Mouse (Mus musculus): Measurements from ENCODE around the gene Scin. TPM values are rescaled to one million over a fixed set of nuclear protein-coding genes. Genes with fewer than 3 reads are reported as not detected.

Gene Scin
- total and polyA plus RNA-seq, 3 experiments = 0.84 to 2.1 (median 1.1) TPM

DNA sequence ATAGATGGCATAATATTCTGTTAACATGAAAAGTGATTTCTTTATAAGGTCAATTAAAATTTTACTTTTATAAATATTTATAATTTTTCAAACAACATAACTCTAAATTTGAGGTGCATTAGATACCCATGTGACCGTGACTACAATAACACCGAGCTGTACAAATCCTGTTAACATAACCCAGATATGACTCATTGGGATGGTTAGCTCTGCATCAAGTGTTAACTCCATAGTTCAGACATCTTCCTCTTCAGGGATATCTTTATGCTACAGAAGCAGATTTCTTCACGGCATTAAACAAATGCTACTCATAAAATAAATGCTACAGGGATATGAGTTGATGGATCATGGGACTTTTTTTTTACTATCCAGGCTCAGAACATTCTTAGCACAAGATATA lies 37.6 kb downstream of the Scin start:
- no peaks in the 10 kb centered on the region for H3K36me3 ChIP-seq (ENCODE audit: control insufficient read depth, insufficient read depth, low read length)
- TF ChIP-seq EP300 (IDR thresholded peaks at IDR 0.05; ENCODE audit: insufficient read depth, low read depth, low read length) = no peak
- no peak for TF ChIP-seq CTCF (IDR thresholded peaks at IDR 0.05)
- no peak for TF ChIP-seq POLR2A (IDR thresholded peaks at IDR 0.05; ENCODE audit: insufficient read depth, low read depth, low read length)
- 65% methylated on average over 3 of the region's 3 CpGs for WGBS
- DNase-seq = no peak
- H3K9ac ChIP-seq (ENCODE audit: low read depth, low read length) = no peak overlapping the region
- no peak overlapping the region for H3K27ac ChIP-seq
- intact Hi-C loops (cut with DNase I) = no loop called here
- H3K4me1 ChIP-seq (ENCODE audit: control insufficient read depth, insufficient read depth, low read length) = no peaks in the 10 kb centered on the region
- no peaks in the 10 kb centered on the region for H3K27me3 ChIP-seq (ENCODE audit: control insufficient read depth, insufficient read depth, low read length)
- H3K4me3 ChIP-seq = no peak overlapping the region
- H3K79me2 ChIP-seq (replicated peaks; ENCODE audit: control insufficient read depth, insufficient read depth, low read length) = no peaks in the 10 kb centered on the region

DNA sequence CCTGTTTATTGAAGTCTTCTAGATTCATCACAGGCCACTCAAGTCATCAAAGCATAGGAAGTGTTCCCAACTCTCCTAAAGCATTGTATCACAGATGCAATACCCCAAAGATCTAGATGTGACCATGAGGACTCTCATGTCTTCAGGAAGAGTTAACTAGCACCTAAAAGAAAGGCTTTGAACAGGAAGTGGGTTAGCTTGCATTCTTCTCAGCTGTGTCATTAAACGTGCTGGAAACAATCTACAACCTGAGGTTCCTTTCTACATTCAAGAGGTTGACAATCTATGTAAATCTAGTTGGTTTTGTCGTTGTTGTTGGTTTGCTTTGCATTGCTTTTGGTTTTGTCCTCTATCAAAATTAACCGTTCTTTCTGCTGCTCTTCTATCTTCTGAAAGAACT lies 44.0 kb downstream of the Scin start:
- H3K9ac ChIP-seq (ENCODE audit: low read depth, low read length) = no peak overlapping the region
- DNase-seq = no peak
- no peaks in the 10 kb centered on the region for H3K79me2 ChIP-seq (replicated peaks; ENCODE audit: control insufficient read depth, insufficient read depth, low read length)
- no peaks in the 10 kb centered on the region for H3K36me3 ChIP-seq (ENCODE audit: control insufficient read depth, insufficient read depth, low read length)
- WGBS = 66% methylated on average over 3 of the region's 3 CpGs
- H3K27ac ChIP-seq = no peak overlapping the region
- intact Hi-C loops (cut with DNase I) = no loop called here
- H3K4me3 ChIP-seq = no peak overlapping the region
- TF ChIP-seq EP300 (IDR thresholded peaks at IDR 0.05; ENCODE audit: insufficient read depth, low read depth, low read length) = no peak
- no peak for TF ChIP-seq CTCF (IDR thresholded peaks at IDR 0.05)
- TF ChIP-seq POLR2A (IDR thresholded peaks at IDR 0.05; ENCODE audit: insufficient read depth, low read depth, low read length) = no peak
- no peaks in the 10 kb centered on the region for H3K4me1 ChIP-seq (ENCODE audit: control insufficient read depth, insufficient read depth, low read length)
- no peaks in the 10 kb centered on the region for H3K27me3 ChIP-seq (ENCODE audit: control insufficient read depth, insufficient read depth, low read length)

DNA sequence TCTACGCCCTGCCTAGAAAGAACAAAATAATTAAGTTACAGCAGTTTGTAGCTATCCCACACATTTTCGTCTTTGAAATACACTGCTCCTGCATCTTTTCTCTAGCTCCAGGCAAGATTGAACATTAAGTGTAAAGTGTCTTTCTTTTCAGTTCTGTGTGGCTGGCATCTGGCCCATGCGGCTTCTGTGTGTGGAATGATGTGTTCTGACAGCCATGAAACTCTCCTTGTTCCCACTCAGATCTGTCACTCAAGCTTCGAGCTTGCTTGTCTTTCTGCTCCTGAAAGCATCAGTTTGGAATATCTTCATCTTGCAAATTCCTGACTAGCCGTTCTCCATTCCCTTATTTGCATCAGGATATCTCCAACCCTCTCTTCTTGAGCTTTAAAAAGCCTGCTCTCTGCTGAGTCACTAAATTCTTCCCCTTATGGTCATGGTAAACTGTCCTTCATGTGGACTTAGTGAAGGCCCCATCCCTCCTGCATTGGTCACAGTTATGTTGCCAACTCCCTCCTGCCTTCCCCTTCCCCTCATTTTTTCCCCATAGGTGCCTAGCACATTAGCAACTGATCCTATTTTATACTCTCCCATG lies 48.2 kb downstream of the Scin start:
- intact Hi-C loops (cut with DNase I) = loop anchor here (10.0 kb wide), 1 partner anchor 739 kb away; no protein-coding TSS in a partner anchor
- TF ChIP-seq POLR2A (IDR thresholded peaks at IDR 0.05; ENCODE audit: insufficient read depth, low read depth, low read length) (no peak), EP300 (IDR thresholded peaks at IDR 0.05; ENCODE audit: insufficient read depth, low read depth, low read length) (no peak), CTCF (IDR thresholded peaks at IDR 0.05) (no peak)
- 67% methylated on average over 5 of the region's 5 CpGs for WGBS
- H3K27me3 ChIP-seq (ENCODE audit: control insufficient read depth, insufficient read depth, low read length) = no peaks in the 10 kb centered on the region
- no peak overlapping the region for H3K27ac ChIP-seq
- H3K4me1 ChIP-seq (ENCODE audit: control insufficient read depth, insufficient read depth, low read length) = no peaks in the 10 kb centered on the region
- no peak overlapping the region for H3K4me3 ChIP-seq
- H3K9ac ChIP-seq (ENCODE audit: low read depth, low read length) = no peak overlapping the region
- no peak for DNase-seq
- H3K36me3 ChIP-seq (ENCODE audit: control insufficient read depth, insufficient read depth, low read length) = no peaks in the 10 kb centered on the region
- H3K79me2 ChIP-seq (replicated peaks; ENCODE audit: control insufficient read depth, insufficient read depth, low read length) = no peaks in the 10 kb centered on the region

DNA sequence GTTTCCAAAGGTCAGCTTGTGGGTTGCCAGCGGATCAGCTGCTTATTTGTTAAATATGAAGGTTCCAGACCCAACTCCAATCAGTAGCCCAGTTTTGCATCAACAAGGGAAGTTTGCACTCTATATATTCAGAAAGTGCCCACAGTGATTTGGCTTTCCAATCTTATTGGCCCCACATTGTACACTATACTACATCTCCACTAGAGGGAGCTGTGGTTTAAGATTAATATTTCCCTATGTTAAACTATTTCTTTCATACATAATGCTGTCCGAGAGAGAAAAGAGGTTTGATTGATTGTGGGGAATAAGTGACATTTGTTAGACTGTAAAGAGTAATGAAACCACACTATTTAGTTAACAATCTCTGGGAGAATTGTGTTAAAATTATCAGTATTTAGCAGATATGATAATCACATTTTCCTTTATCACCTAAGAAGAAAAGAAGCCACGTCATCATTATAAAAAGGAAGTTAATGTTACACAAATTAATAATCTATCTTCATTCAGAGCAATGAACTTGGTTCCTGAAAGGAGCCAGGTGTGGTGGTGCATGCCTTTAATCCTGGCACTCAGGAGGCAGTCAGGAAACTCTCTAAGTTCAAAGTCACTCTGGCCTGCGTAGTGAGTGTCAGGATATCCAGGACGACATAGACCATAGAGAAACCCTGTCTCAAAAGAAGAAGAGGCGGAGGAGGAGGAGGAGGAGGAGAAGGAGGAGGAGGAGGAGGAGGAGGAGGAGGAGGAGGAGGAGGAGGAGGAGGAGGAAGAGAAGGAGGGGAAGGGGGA lies 51.4 kb downstream of the Scin start:
- Histone ChIP-seq H3K27ac (no peak overlapping the region), H3K9ac (ENCODE audit: low read depth, low read length) (no peak overlapping the region), H3K4me3 (no peak overlapping the region), H3K36me3 (ENCODE audit: control insufficient read depth, insufficient read depth, low read length) (no peaks in the 10 kb centered on the region), H3K79me2 (replicated peaks; ENCODE audit: control insufficient read depth, insufficient read depth, low read length) (no peaks in the 10 kb centered on the region), H3K4me1 (ENCODE audit: control insufficient read depth, insufficient read depth, low read length) (no peaks in the 10 kb centered on the region), H3K27me3 (ENCODE audit: control insufficient read depth, insufficient read depth, low read length) (no peaks in the 10 kb centered on the region)
- intact Hi-C loops (cut with DNase I) = loop anchor here (1.0 to 10.0 kb wide), 2 partner anchors 82 to 742 kb away; no protein-coding TSS in a partner anchor
- TF ChIP-seq CTCF (IDR thresholded peaks at IDR 0.05) (peak; percentile 92), EP300 (IDR thresholded peaks at IDR 0.05; ENCODE audit: insufficient read depth, low read depth, low read length) (no peak), POLR2A (IDR thresholded peaks at IDR 0.05; ENCODE audit: insufficient read depth, low read depth, low read length) (no peak)
- WGBS = 37% methylated on average over 6 of the region's 6 CpGs
- DNase-seq = no peak

DNA sequence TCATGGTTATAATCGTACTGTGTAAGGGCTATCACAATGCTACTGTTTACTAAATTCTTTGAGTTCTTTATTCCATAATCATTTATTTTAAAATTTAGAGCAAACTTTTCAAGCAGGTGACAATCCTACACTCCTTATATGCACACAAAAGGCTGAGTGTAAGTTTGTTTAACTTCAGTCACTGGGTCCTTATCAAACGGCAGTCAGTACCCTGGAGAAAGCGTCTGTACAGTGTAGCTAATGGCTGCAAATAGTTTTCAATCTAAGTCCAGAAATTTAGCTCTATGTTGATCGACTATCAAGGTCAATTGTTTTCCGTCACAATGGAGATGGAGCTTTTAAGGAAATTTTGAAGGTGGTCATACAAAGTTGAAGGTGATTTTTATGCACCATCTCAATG lies 52.0 kb downstream of the Scin start:
- Histone ChIP-seq H3K4me1 (ENCODE audit: control insufficient read depth, insufficient read depth, low read length) (no peaks in the 10 kb centered on the region), H3K4me3 (no peak overlapping the region), H3K79me2 (replicated peaks; ENCODE audit: control insufficient read depth, insufficient read depth, low read length) (no peaks in the 10 kb centered on the region), H3K36me3 (ENCODE audit: control insufficient read depth, insufficient read depth, low read length) (no peaks in the 10 kb centered on the region), H3K27ac (no peak overlapping the region), H3K9ac (ENCODE audit: low read depth, low read length) (no peak overlapping the region), H3K27me3 (ENCODE audit: control insufficient read depth, insufficient read depth, low read length) (no peaks in the 10 kb centered on the region)
- TF ChIP-seq CTCF (IDR thresholded peaks at IDR 0.05) (no peak), POLR2A (IDR thresholded peaks at IDR 0.05; ENCODE audit: insufficient read depth, low read depth, low read length) (no peak), EP300 (IDR thresholded peaks at IDR 0.05; ENCODE audit: insufficient read depth, low read depth, low read length) (no peak)
- WGBS = 63% methylated on average over 5 of the region's 5 CpGs
- intact Hi-C loops (cut with DNase I) = loop anchor here (1.0 to 10.0 kb wide), 2 partner anchors 82 to 743 kb away; no protein-coding TSS in a partner anchor
- DNase-seq = no peak

DNA sequence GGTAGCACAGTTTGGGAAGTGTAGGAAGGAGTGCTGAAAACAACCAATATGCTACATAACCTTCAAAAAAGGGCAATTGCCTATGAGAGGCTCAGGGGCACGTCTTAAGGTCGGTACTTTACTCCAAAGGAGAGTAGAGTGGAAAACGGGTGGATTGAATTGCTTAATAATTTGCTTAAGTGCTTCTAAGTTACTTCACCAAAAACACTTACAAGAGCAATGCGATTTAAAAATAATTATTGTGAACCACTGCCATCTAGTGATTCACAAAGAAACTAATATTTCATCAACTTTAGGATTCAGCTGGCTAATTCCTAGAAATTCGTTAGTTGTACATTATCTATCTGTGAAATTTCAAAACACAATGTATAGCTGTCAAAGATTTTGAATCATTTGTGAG lies 60.4 kb downstream of the Scin start:
- no peaks in the 10 kb centered on the region for H3K27me3 ChIP-seq (ENCODE audit: control insufficient read depth, insufficient read depth, low read length)
- intact Hi-C loops (cut with DNase I) = loop anchor here (2.0 kb wide), 1 partner anchor 563 kb away; no protein-coding TSS in a partner anchor

More for the DNA sequence above, 60.4 kb downstream of the Scin start:
- no peak for DNase-seq
- Histone ChIP-seq H3K27ac (no peak overlapping the region), H3K4me3 (no peak overlapping the region), H3K36me3 (ENCODE audit: control insufficient read depth, insufficient read depth, low read length) (no peaks in the 10 kb centered on the region), H3K4me1 (ENCODE audit: control insufficient read depth, insufficient read depth, low read length) (no peaks in the 10 kb centered on the region), H3K9ac (ENCODE audit: low read depth, low read length) (no peak overlapping the region), H3K79me2 (replicated peaks; ENCODE audit: control insufficient read depth, insufficient read depth, low read length) (no peaks in the 10 kb centered on the region)
- TF ChIP-seq CTCF (IDR thresholded peaks at IDR 0.05) (peak; percentile 57), EP300 (IDR thresholded peaks at IDR 0.05; ENCODE audit: insufficient read depth, low read depth, low read length) (no peak)
- 53% methylated on average over 5 of the region's 5 CpGs for WGBS

All from heart, adult 2 months (tissue).